Mouse (Mus musculus) adrenal gland, postnatal 36 days (tissue): Measurements from ENCODE around the gene Fbxl18. TPM values are rescaled to one million over a fixed set of nuclear protein-coding genes. Genes with fewer than 3 reads are reported as not detected.

Experiments used
- DNase-seq, 2 experiments: peaks; one replicate each; pipeline ENCODE4 v3.0.0; 2021; ENCODE audit warnings: mixed read lengths in 1 of 2
- long read RNA-seq, 2 experiments: library from polyadenylated mRNA; stranded (forward); transcript quantifications; one replicate each; pipeline ENCODE4 v2.0.0; 2021; ENCODE audit warnings: borderline sequencing depth in 2 of 2
- total RNA-seq, 2 experiments: library from RNA; stranded (reverse); gene quantifications; 2 replicates each; pipeline ENCODE4 v1.2.3; 2021

Gene Fbxl18
- 10 to 100 TPM; 10.8 to 13.9 TPM for total RNA-seq
- long read RNA-seq, experiment 1, full-length matches to known transcripts = 4 of 7 reads
- long read RNA-seq, experiment 1, partial matches to known transcripts = 1 of 7 reads
- long read RNA-seq, experiment 1, other reads (novel, unspliced or antisense) = 2 of 7 reads
- long read RNA-seq, experiment 2, full-length matches to known transcripts = 1 of 2 reads
- long read RNA-seq, experiment 2, partial matches to known transcripts = 0 of 2 reads
- long read RNA-seq, experiment 2, other reads (novel, unspliced or antisense) = 1 of 2 reads

- peak; percentile 94 to 95 for DNase-seq
Observed at GRCm38 (mm10) chr5:142894918-142895613, at the start of gene Fbxl18. Fbxl18 (minus strand) TSS chr5:142895421.

GRCm38 (mm10) chr5:142940393-142940792 is 45.2 kb upstream of the Fbxl18 start:
- DNase-seq = no peak

GRCm38 (mm10) chr5:142937956-142938727 is 42.9 kb upstream of the Fbxl18 start:
- DNase-seq = peak in 1 of 2 experiments; percentile 34

- DNase-seq = peak; percentile 86 to 87
Observed at GRCm38 (mm10) chr5:142936336-142936719, 41.1 kb upstream of the Fbxl18 start.

- DNase-seq = peak; percentile 78 to 83
Observed at GRCm38 (mm10) chr5:142935642-142936335, 40.6 kb upstream of the Fbxl18 start.

- peak in 1 of 2 experiments; percentile 31 for DNase-seq
Observed at GRCm38 (mm10) chr5:142932731-142933130, 37.5 kb upstream of the Fbxl18 start.

GRCm38 (mm10) chr5:142932084-142932685 is 37.0 kb upstream of the Fbxl18 start:
- DNase-seq = peak; percentile 71 to 88

- DNase-seq = no peak
Observed at GRCm38 (mm10) chr5:142931241-142931745, 36.1 kb upstream of the Fbxl18 start.

- DNase-seq = no peak
Observed at GRCm38 (mm10) chr5:142929400-142929752, 34.2 kb upstream of the Fbxl18 start.

GRCm38 (mm10) chr5:142928749-142929399 is 33.7 kb upstream of the Fbxl18 start:
- peak; percentile 84 to 89 for DNase-seq

- DNase-seq = no peak
Observed at GRCm38 (mm10) chr5:142927341-142927930, 32.2 kb upstream of the Fbxl18 start.

- DNase-seq = no peak
Observed at GRCm38 (mm10) chr5:142926940-142927228, 31.7 kb upstream of the Fbxl18 start.

- DNase-seq = peak; percentile 52 to 71
Observed at GRCm38 (mm10) chr5:142926204-142926939, 31.2 kb upstream of the Fbxl18 start.

- DNase-seq = no peak
Observed at GRCm38 (mm10) chr5:142924336-142924959, 29.2 kb upstream of the Fbxl18 start.

GRCm38 (mm10) chr5:142923781-142924180 is 28.6 kb upstream of the Fbxl18 start:
- no peak for DNase-seq

GRCm38 (mm10) chr5:142922251-142922650 is 27.0 kb upstream of the Fbxl18 start:
- DNase-seq = no peak

GRCm38 (mm10) chr5:142921074-142921459 is 25.8 kb upstream of the Fbxl18 start:
- DNase-seq = no peak

GRCm38 (mm10) chr5:142920311-142921073 is 25.3 kb upstream of the Fbxl18 start:
- peak; percentile 89 for DNase-seq

- DNase-seq = no peak
Observed at GRCm38 (mm10) chr5:142917402-142917801, 22.2 kb upstream of the Fbxl18 start.
